ENCODE assay signal across 17 mouse cellular contexts in the genomic region with DNA sequence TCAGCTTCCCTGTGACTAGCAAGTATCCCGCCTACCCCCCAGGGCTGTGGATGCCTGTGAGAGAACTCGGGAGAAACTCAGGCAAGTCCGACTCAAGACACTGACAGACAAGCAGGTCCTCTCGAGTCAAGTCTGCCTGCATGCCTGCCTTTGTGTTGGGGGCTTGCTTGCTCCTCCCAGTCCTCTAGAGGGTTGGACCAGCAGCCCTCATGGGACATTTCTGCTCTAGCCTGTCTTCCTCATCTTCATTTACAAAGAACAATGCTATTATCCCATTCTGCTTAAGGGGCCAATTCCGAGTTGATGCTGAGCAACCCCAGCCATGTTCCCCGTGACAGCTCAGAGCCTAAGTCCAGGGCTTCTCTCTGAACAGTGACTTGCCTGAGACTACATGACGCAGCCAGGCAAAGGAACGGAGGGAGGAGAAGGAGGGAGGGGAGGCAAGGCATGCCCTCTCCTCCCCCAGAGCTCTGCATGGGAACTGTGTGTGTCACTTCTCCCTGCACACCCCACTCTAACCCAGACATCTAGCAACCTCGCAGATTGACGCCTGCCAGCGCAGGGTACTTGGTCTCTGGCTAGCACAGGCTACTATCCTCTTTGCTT.
DNase-seq lines count a peak whose midpoint lies in the region; ATAC-seq and TF ChIP-seq lines count a peak whose summit lies in the region.
"Had no signal": no experiment of that assay in that cellular context is flagged by ENCODE, and none has a peak within 500 bp of the region (broad histone marks: within the 10 kb centered on the region; RNA-seq: fewer than 3 reads in every experiment).

No protein-coding gene starts in this region.

- H3K4me2 ChIP-seq in forebrain, embryonic 13.5 days: no peak overlapping the region
- no peak overlapping the region for H3K4me2 ChIP-seq in forebrain, embryonic 14.5 days (ENCODE audit: low read length)
- H3K4me2 ChIP-seq in hindbrain, embryonic 11.5 days (replicated peaks; ENCODE audit: low read depth, low read length): 0 out of 2 replicates have a peak overlapping the region, but pooled peaks have one; percentile 6
- no peak overlapping the region for H3K4me2 ChIP-seq in hindbrain, embryonic 14.5 days (replicated peaks)
- H3K4me2 ChIP-seq: limb, embryonic 15.5 days; midbrain, embryonic 12.5 days; neural tube, embryonic 13.5 days had no signal

- H3K9me3 ChIP-seq in forebrain, embryonic 13.5 days (replicated peaks): no peaks in the 10 kb centered on the region
- no peaks in the 10 kb centered on the region for H3K9me3 ChIP-seq in forebrain, embryonic 14.5 days (replicated peaks; ENCODE audit: control insufficient read depth, low read length)
- no peaks in the 10 kb centered on the region for H3K9me3 ChIP-seq in hindbrain, embryonic 11.5 days (ENCODE audit: control insufficient read depth, low read length)
- H3K9me3 ChIP-seq in hindbrain, embryonic 14.5 days (ENCODE audit: control insufficient read depth, low read length): no peaks in the 10 kb centered on the region
- H3K9me3 ChIP-seq in E14TG2a.4 (ENCODE audit: low read length): peaks cover 10% of the 10 kb centered on the region
- H3K9me3 ChIP-seq: limb, embryonic 15.5 days; midbrain, embryonic 12.5 days; neural tube, embryonic 13.5 days had no signal

- H3K27ac ChIP-seq in forebrain, embryonic 13.5 days: no peak overlapping the region; the same call in 1 of the 2 replicates
- H3K27ac ChIP-seq in forebrain, embryonic 14.5 days (ENCODE audit: low read depth, low read length): no peak overlapping the region
- H3K27ac ChIP-seq in hindbrain, embryonic 11.5 days (ENCODE audit: low read depth, low read length): no peak overlapping the region
- H3K27ac ChIP-seq in hindbrain, embryonic 14.5 days: no peak overlapping the region
- H3K27ac ChIP-seq: left cerebral cortex, adult 2 months; limb, embryonic 15.5 days; midbrain, embryonic 12.5 days; neural tube, embryonic 13.5 days had no signal

- DNase-seq in forebrain, embryonic 14.5 days (ENCODE audit: low spot score): no peak
- no peak for DNase-seq in hindbrain, embryonic 11.5 days (ENCODE audit: low spot score)
- no peak for DNase-seq in hindbrain, embryonic 14.5 days (ENCODE audit: low spot score)
- DNase-seq in spleen, adult 12 weeks (ENCODE audit: low spot score): no peak
- DNase-seq: adrenal gland, postnatal 25 days; cerebellum, postnatal 25 days; lung, adult 2 months; right cerebral cortex, adult 18-20 months had no signal

- TF ChIP-seq CTCF in E14TG2a.4 (conservative IDR thresholded peaks at IDR 0.05; ENCODE audit: low read length): no peak

- H3K36me3 ChIP-seq in forebrain, embryonic 13.5 days (ENCODE audit: poor library complexity, severe bottlenecking): no peaks in the 10 kb centered on the region
- no peaks in the 10 kb centered on the region for H3K36me3 ChIP-seq in forebrain, embryonic 14.5 days (ENCODE audit: control insufficient read depth, insufficient read depth, low read length)
- no peaks in the 10 kb centered on the region for H3K36me3 ChIP-seq in hindbrain, embryonic 11.5 days (ENCODE audit: control insufficient read depth, insufficient read depth, low read length)
- no peaks in the 10 kb centered on the region for H3K36me3 ChIP-seq in hindbrain, embryonic 14.5 days (replicated peaks; ENCODE audit: control insufficient read depth, insufficient read depth)
- no peaks in the 10 kb centered on the region for H3K36me3 ChIP-seq in E14TG2a.4 (ENCODE audit: insufficient read depth, low read length)
- H3K36me3 ChIP-seq: G1E; limb, embryonic 15.5 days; midbrain, embryonic 12.5 days; neural tube, embryonic 13.5 days had no signal

- H3K27me3 ChIP-seq in forebrain, embryonic 13.5 days: no peaks in the 10 kb centered on the region
- H3K27me3 ChIP-seq in forebrain, embryonic 14.5 days (replicated peaks; ENCODE audit: control insufficient read depth, insufficient read depth, low read length): no peaks in the 10 kb centered on the region
- no peaks in the 10 kb centered on the region for H3K27me3 ChIP-seq in hindbrain, embryonic 11.5 days (ENCODE audit: control insufficient read depth, insufficient read depth, low read length)
- H3K27me3 ChIP-seq in hindbrain, embryonic 14.5 days (ENCODE audit: control insufficient read depth, insufficient read depth, low read length): no peaks in the 10 kb centered on the region
- H3K27me3 ChIP-seq in E14TG2a.4 (ENCODE audit: insufficient read depth, low read length): 0 out of 2 replicates have a peak, but pooled peaks cover under 1% of the 10 kb centered on the region
- H3K27me3 ChIP-seq: limb, embryonic 15.5 days; midbrain, embryonic 12.5 days; neural tube, embryonic 13.5 days had no signal

- H3K9ac ChIP-seq in forebrain, embryonic 13.5 days: no peak overlapping the region
- no peak overlapping the region for H3K9ac ChIP-seq in forebrain, embryonic 14.5 days (ENCODE audit: low read length)
- no peak overlapping the region for H3K9ac ChIP-seq in hindbrain, embryonic 11.5 days (ENCODE audit: low read depth, low read length)
- H3K9ac ChIP-seq in hindbrain, embryonic 14.5 days: no peak overlapping the region
- H3K9ac ChIP-seq: limb, embryonic 15.5 days; midbrain, embryonic 12.5 days; neural tube, embryonic 13.5 days had no signal

- no peak overlapping the region for H3K4me3 ChIP-seq in forebrain, embryonic 13.5 days
- H3K4me3 ChIP-seq in forebrain, embryonic 14.5 days (ENCODE audit: low read depth, low read length): no peak overlapping the region
- H3K4me3 ChIP-seq in hindbrain, embryonic 11.5 days (ENCODE audit: low read depth, low read length): no peak overlapping the region
- no peak overlapping the region for H3K4me3 ChIP-seq in hindbrain, embryonic 14.5 days (replicated peaks; ENCODE audit: low read length)
- 0 out of 2 replicates have a peak overlapping the region, but pooled peaks have one; percentile 10 for H3K4me3 ChIP-seq in E14TG2a.4 (replicated peaks; ENCODE audit: low read length)
- H3K4me3 ChIP-seq: left cerebral cortex, adult 2 months; limb, embryonic 15.5 days; midbrain, embryonic 12.5 days; neural tube, embryonic 13.5 days had no signal

- ATAC-seq in forebrain, embryonic 13.5 days: 0 out of 2 replicates have a peak, but pooled peaks have one; percentile 13
- no peak for ATAC-seq in forebrain, embryonic 14.5 days
- ATAC-seq in hindbrain, embryonic 11.5 days (ENCODE audit: low FRiP score): no peak
- ATAC-seq in hindbrain, embryonic 14.5 days (ENCODE audit: low FRiP score): no peak
- ATAC-seq in hematopoietic stem cell, adult 5-6 weeks (replicated peaks in 1 of 2; ENCODE audit: insufficient read depth in 1 of 2, low FRiP score in 2 of 2, low TSS enrichment in 1 of 2, low read depth in 1 of 2, poor library complexity in 2 of 2, severe bottlenecking in 2 of 2): peak; percentile 30 to 33; a peak in 1 of 4 replicates
- no peak for ATAC-seq in CD4-positive, CD25-positive, alpha-beta regulatory T cell, adult 4 months

- H3K4me1 ChIP-seq in forebrain, embryonic 13.5 days: 0 out of 2 replicates have a peak, but pooled peaks cover 6% of the 10 kb centered on the region
- H3K4me1 ChIP-seq in forebrain, embryonic 14.5 days (ENCODE audit: control insufficient read depth, insufficient read depth, low read length): no peaks in the 10 kb centered on the region
- H3K4me1 ChIP-seq in hindbrain, embryonic 11.5 days (replicated peaks; ENCODE audit: control insufficient read depth, insufficient read depth, low read length): peaks cover 3% of the 10 kb centered on the region
- no peaks in the 10 kb centered on the region for H3K4me1 ChIP-seq in hindbrain, embryonic 14.5 days (replicated peaks; ENCODE audit: control insufficient read depth, insufficient read depth, low read length)
- peaks cover 34% of the 10 kb centered on the region for H3K4me1 ChIP-seq in E14TG2a.4 (replicated peaks; ENCODE audit: low read depth, low read length)

- WGBS in forebrain, embryonic 13.5 days: 34% methylated on average over 11 of the region's 11 CpGs
- 26% methylated on average over 11 of the region's 11 CpGs for WGBS in forebrain, embryonic 14.5 days
- WGBS in hindbrain, embryonic 11.5 days: 20% methylated on average over 11 of the region's 11 CpGs
- WGBS in hindbrain, embryonic 14.5 days: 28% methylated on average over 11 of the region's 11 CpGs

Comparison
In these comparisons a context has a peak if more than half of its experiments do, and no peak if none do; other contexts are left out.
1. ATAC-seq: peak in forebrain, embryonic 13.5 days (single experiment) and hematopoietic stem cell, adult 5-6 weeks (2 of 2); none in forebrain, embryonic 14.5 days (single experiment), hindbrain, embryonic 11.5 days (single experiment), hindbrain, embryonic 14.5 days (single experiment) and CD4-positive, CD25-positive, alpha-beta regulatory T cell, adult 4 months (single experiment).